Mouse (Mus musculus) gonadal fat pad, adult 2 months (tissue): ENCODE measurements at regions not wholly inside any gene's neighbourhood (a gene's known extent, or its start where the extent isn't known, plus 50 kb on each side); places are given as distances from the start of the nearest gene placed in this dataset.

ENCODE experiments used
- DNase-seq: peaks from one replicate; pipeline ENCODE4 v3.0.0-alpha.2; 2012; ENCODE audit warnings: low read depth

- no peak for DNase-seq
These were observed 348.9 kb downstream of the Cd83 start for GRCm38 (mm10) chr13:44133436-44133835.

GRCm38 (mm10) chr13:44141181-44141580, 356.6 kb downstream of the Cd83 start:
- DNase-seq: no peak

- no peak for DNase-seq
These were observed 360.9 kb downstream of the Cd83 start for GRCm38 (mm10) chr13:44145441-44145840.

GRCm38 (mm10) chr13:44147841-44148240, 363.3 kb downstream of the Cd83 start:
- DNase-seq: no peak

GRCm38 (mm10) chr13:44149499-44149898, 364.9 kb downstream of the Cd83 start:
- no peak for DNase-seq

GRCm38 (mm10) chr13:44151526-44151925, 367.0 kb downstream of the Cd83 start:
- no peak for DNase-seq

- no peak for DNase-seq
These were observed 368.4 kb downstream of the Cd83 start for GRCm38 (mm10) chr13:44152806-44153613.

GRCm38 (mm10) chr13:44153784-44154183, 369.2 kb downstream of the Cd83 start:
- no peak for DNase-seq

- DNase-seq: no peak
These were observed 371.4 kb downstream of the Cd83 start for GRCm38 (mm10) chr13:44155956-44156355.

GRCm38 (mm10) chr13:44156546-44156945, 372.0 kb downstream of the Cd83 start:
- DNase-seq: no peak

- DNase-seq: no peak
These were observed 372.7 kb downstream of the Cd83 start for GRCm38 (mm10) chr13:44157236-44157635.

GRCm38 (mm10) chr13:44158364-44158763, 373.8 kb downstream of the Cd83 start:
- no peak for DNase-seq

- DNase-seq: no peak
These were observed 374.8 kb downstream of the Cd83 start for GRCm38 (mm10) chr13:44159346-44159745.

- no peak for DNase-seq
These were observed 380.2 kb downstream of the Cd83 start for GRCm38 (mm10) chr13:44164746-44165145.

GRCm38 (mm10) chr13:44167186-44167585, 382.6 kb downstream of the Cd83 start:
- DNase-seq: no peak

- DNase-seq: no peak
These were observed 383.6 kb downstream of the Cd83 start for GRCm38 (mm10) chr13:44168186-44168585.

- DNase-seq: no peak
These were observed 387.1 kb downstream of the Cd83 start for GRCm38 (mm10) chr13:44171639-44172038.

GRCm38 (mm10) chr13:44172701-44173100, 388.1 kb downstream of the Cd83 start:
- no peak for DNase-seq

- DNase-seq: no peak
These were observed 389.7 kb downstream of the Cd83 start for GRCm38 (mm10) chr13:44174236-44174635.

GRCm38 (mm10) chr13:44175300-44176036, 390.9 kb downstream of the Cd83 start:
- no peak for DNase-seq

GRCm38 (mm10) chr13:44176121-44176520, 391.5 kb downstream of the Cd83 start:
- no peak for DNase-seq

- DNase-seq: no peak
These were observed 393.4 kb downstream of the Cd83 start for GRCm38 (mm10) chr13:44178006-44178405.

- DNase-seq: no peak
These were observed 395.8 kb downstream of the Cd83 start for GRCm38 (mm10) chr13:44180384-44180783.
